Mouse (Mus musculus) erythroblast, embryonic 14.5 days (primary cell): ENCODE data around the gene Trim67.

Experiments
- GATA1 ChIP-seq: IDR thresholded peaks from 2 replicates; pipeline ENCODE4 v1.6.1; 2012; ENCODE audit warnings: low read length, inconsistent platforms, mixed read lengths
- TAL1 ChIP-seq: IDR thresholded peaks from 3 replicates; pipeline ENCODE4 v1.6.1; 2012; ENCODE audit warnings: low read length, inconsistent platforms, mixed read lengths

- TF ChIP-seq TAL1 = no peak
- TF ChIP-seq GATA1 = no peak
These were observed 45.1 kb downstream of the Trim67 start for GRCm38 (mm10) chr8:124837956-124838355.
